Mouse (Mus musculus) hindbrain, embryonic 13.5 days (tissue): ENCODE data around the gene Hspa5. TPM values are rescaled to one million over a fixed set of nuclear protein-coding genes. Genes with fewer than 3 reads are reported as not detected.
"Not testable (repeated sequence)": the region's sequence is repeated elsewhere in the genome, so short reads cannot be mapped to it uniquely, and the experiment has no call there.

Source experiments
- ATAC-seq: fragments of 200-750 bp; cut with Nextera tagmentation; 2 replicates; pipeline ENCODE4 v1.8.0; 2017; ENCODE audit warnings: moderate TSS enrichment; ENCODE audit not compliant: low FRiP score
- H3K27ac ChIP-seq: fragments of 300-500 bp; sonication (generic); 2 replicates; pipeline ENCODE4 v1.5.1; 2015; ENCODE audit warnings: inconsistent platforms, mild to moderate bottlenecking, moderate library complexity
- H3K27me3 ChIP-seq: fragments of 300-500 bp; sonication (generic); 2 replicates; pipeline ENCODE4 v1.6.1; 2015; ENCODE audit warnings: mild to moderate bottlenecking, inconsistent platforms
- H3K36me3 ChIP-seq: fragments of 300-500 bp; sonication (generic); 2 replicates; pipeline ENCODE4 v1.6.1; 2015; ENCODE audit warnings: mild to moderate bottlenecking, inconsistent platforms
- H3K4me1 ChIP-seq: fragments of 300-500 bp; sonication (generic); replicated peaks from 2 replicates; pipeline ENCODE4 v1.6.1; 2015; ENCODE audit warnings: inconsistent platforms
- H3K4me2 ChIP-seq: fragments of 300-500 bp; sonication (generic); 2 replicates; pipeline ENCODE4 v1.6.1; 2015; ENCODE audit warnings: inconsistent platforms, mild to moderate bottlenecking, moderate library complexity
- H3K4me3 ChIP-seq: fragments of 300-500 bp; sonication (generic); 2 replicates; pipeline ENCODE4 v1.5.1; 2015; ENCODE audit warnings: mild to moderate bottlenecking, inconsistent platforms
- H3K9ac ChIP-seq: fragments of 300-500 bp; sonication (generic); 2 replicates; pipeline ENCODE4 v1.6.1; 2015; ENCODE audit warnings: mild to moderate bottlenecking, inconsistent platforms
- H3K9me3 ChIP-seq: fragments of 300-500 bp; sonication (generic); 2 replicates; pipeline ENCODE4 v1.6.1; 2016; ENCODE audit warnings: inconsistent platforms
- WGBS: fragments of 180-500 bp; shearing (Covaris S2); methylation state at CpG from one replicate; pipeline ENCODE4 v1.1.7; 2015; 5-methylcytosine and 5-hydroxymethylcytosine counted together
- polyA plus RNA-seq: library from polyadenylated mRNA; unstranded; fragments of >200 nt; fragmentation: Nextera tagmentation; extraction: Ambion mirVana; gene quantifications from 2 replicates; pipeline ENCODE4 v1.2.1, GENCODE M21; 2015

The Hspa5 gene
- polyA plus RNA-seq, 1 experiment from 2014 or later, result 458 TPM

DNA sequence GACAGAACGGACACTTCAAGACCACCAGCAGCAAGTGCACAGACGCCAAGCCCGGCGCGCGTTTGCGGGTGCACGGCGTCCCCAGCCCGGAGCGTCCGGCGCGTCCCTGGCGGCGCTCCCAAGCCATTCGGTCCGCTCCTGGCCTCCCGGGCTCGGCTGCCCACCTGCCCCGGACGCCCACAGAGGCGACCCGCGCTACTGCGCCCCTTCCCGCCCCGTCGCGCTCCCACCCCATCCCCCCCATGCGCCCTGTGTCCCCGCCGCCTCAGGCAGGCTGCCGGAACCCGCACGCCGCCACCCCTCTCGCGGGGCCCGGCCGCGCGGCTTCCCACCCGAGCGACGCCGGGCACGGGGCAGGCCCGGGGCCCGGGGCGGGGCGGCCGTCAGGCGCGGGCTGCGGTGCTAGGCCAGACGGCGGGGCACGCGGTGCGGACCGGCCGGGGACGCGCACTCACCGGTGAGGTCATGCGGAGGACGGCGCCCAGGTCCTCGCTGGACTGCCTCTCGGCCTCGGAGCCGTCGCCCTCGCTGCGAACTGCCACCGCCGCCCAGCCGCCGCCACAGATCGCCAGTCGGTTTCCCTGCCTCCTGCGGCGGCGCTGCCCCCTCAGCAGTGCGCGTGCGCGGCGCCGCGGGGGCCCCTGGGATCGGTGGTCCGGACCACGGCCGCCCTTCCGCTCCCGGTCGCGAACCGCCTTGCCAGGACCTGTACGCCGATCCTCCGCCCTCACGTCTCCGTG is 17.8 kb upstream of the Hspa5 start:
- peak; percentile 94 for ATAC-seq

GRCm38 (mm10) chr2:34754551-34755358 is 17.0 kb upstream of the Hspa5 start, which contains the start of gene Gapvd1:
Gapvd1 (minus strand) TSS chr2:34755232.
- Histone ChIP-seq H3K27me3 (no peaks in the 10 kb centered on the region), H3K27ac (peak within 1 kb of the TSS; percentile 98), H3K36me3 (no peaks in the 10 kb centered on the region), H3K4me2 (peak within 1 kb of the TSS; percentile 68), H3K9me3 (no peaks in the 10 kb centered on the region), H3K9ac (peak within 1 kb of the TSS; percentile 97), H3K4me1 (peaks cover 31% of the 10 kb centered on the region), H3K4me3 (peak within 1 kb of the TSS; percentile 95)
- peak; percentile 60 for ATAC-seq
- 1% methylated on average over 14 of the region's 14 CpGs for WGBS

More for the DNA sequence above, 17.8 kb upstream of the Hspa5 start:
- Histone ChIP-seq H3K27me3 (no peaks in the 10 kb centered on the region), H3K9ac (peak overlapping the region; percentile 97), H3K36me3 (no peaks in the 10 kb centered on the region), H3K9me3 (no peaks in the 10 kb centered on the region), H3K4me3 (peak overlapping the region; percentile 95), H3K4me2 (peak overlapping the region; percentile 68), H3K4me1 (peaks cover 31% of the 10 kb centered on the region), H3K27ac (peak overlapping the region; percentile 98)
- WGBS, result under 1% methylated on average over 91 of the region's 106 CpGs

DNA sequence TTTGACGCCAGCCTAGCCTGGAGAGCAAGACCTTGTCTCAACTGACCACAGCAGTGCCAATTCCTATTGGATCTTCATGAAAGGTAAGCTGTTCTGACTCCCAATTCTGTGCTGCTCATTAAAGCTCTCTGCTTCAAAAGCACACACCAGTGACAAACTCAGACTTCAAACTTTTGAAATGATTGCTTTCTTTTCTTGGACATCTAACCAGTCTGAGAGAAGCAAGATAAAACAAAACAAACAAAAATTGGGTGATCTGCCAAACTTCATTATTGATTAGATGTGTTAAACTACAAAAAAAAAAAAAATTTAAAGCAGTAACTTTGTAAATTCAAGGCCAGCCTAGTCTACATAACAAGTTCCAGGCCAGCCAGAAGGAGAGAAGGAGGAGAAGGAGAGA is 14.4 kb upstream of the Hspa5 start:
- no peak overlapping the region for H3K27ac ChIP-seq
- no peak overlapping the region for H3K4me2 ChIP-seq
- no peaks in the 10 kb centered on the region for H3K36me3 ChIP-seq
- peaks cover 13% of the 10 kb centered on the region for H3K4me1 ChIP-seq
- H3K4me3 ChIP-seq, result no peak overlapping the region
- H3K9me3 ChIP-seq, result no peaks in the 10 kb centered on the region
- H3K27me3 ChIP-seq, result no peaks in the 10 kb centered on the region
- no peak for ATAC-seq
- WGBS, result 64% methylated on average over 1 of the region's 1 CpGs
- no peak overlapping the region for H3K9ac ChIP-seq

DNA sequence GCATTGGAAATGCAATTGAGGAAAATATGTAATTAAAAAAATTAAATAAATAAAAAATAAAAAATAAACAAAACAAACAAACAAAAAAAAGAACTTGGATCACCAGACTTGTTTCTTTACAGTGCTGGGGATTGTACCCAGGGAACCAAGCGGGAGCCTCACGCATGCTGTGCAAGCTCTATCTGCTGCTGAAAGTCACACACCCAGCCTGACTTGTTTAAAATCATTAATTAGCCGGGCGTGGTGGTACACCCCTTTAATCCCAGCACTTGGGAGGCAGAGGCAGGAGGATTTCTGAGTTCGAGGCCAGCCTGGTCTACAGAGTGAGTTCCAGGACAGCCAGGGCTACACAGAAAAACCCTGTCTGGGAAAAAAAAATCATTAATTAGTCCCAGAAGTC is 10.5 kb upstream of the Hspa5 start:
- 93% methylated on average over 5 of the region's 5 CpGs for WGBS
- H3K9ac ChIP-seq, H3K4me3 ChIP-seq, H3K36me3 ChIP-seq, H3K27me3 ChIP-seq, ATAC-seq, H3K4me1 ChIP-seq, H3K9me3 ChIP-seq, H3K4me2 ChIP-seq, H3K27ac ChIP-seq: not testable (repeated sequence)

DNA sequence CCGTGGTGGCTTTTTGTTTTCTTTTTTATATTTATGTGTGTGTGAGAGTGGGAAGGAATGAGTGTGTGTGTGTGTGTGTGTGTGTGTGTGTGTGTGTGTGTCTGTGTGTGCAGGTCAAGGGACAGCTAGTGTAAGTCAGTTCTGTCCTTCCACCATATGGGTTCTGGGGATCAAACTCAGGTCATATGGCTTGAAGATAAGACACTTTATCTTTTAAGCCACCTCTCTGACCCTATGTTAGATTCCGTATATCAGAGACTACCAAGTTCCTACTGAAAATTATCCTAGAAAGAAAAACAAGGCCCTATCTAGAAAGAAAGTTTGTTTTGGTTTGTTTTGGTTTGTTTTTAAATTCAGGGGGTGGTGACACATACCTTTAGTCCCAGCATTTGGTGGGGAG is 9.6 kb upstream of the Hspa5 start:
- H3K4me1 ChIP-seq, result no peaks in the 10 kb centered on the region
- H3K27me3 ChIP-seq, result no peaks in the 10 kb centered on the region
- H3K9me3 ChIP-seq, result no peaks in the 10 kb centered on the region
- H3K4me2 ChIP-seq, result no peak overlapping the region
- H3K27ac ChIP-seq, result no peak overlapping the region
- H3K9ac ChIP-seq, result no peak overlapping the region
- ATAC-seq, result no peak
- no peaks in the 10 kb centered on the region for H3K36me3 ChIP-seq
- 91% methylated on average over 2 of the region's 2 CpGs for WGBS
- H3K4me3 ChIP-seq, result no peak overlapping the region

- no peak overlapping the region for H3K9ac ChIP-seq
Observed at GRCm38 (mm10) chr2:34762872-34763271, 8.9 kb upstream of the Hspa5 start.

DNA sequence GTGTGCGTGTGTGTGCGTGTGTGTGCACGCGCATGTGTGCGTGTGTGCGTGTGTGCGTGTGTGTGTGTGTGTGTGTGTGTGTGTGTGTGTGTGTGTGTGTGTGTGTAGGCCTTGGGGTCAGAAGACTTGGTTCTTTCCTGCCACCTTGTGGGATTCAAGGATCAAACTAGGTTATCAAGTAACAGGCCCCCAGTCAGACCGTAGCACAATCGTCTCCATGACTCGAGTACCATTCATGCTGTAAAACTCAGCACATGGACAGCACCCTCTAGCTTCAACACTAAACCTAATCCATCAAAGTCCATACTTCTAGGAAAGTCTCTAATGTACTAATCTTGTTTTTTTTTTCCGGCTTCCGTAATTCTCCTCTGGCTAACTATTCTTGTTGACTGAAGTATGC is 7.0 kb upstream of the Hspa5 start:
- no peak overlapping the region for H3K9ac ChIP-seq
- ATAC-seq, result no peak
- H3K9me3 ChIP-seq, result no peaks in the 10 kb centered on the region
- H3K4me2 ChIP-seq, result no peak overlapping the region
- no peaks in the 10 kb centered on the region for H3K27me3 ChIP-seq
- H3K36me3 ChIP-seq, result no peaks in the 10 kb centered on the region
- H3K27ac ChIP-seq, result no peak overlapping the region
- 82% methylated on average over 11 of the region's 12 CpGs for WGBS
- H3K4me1 ChIP-seq, result no peaks in the 10 kb centered on the region
- H3K4me3 ChIP-seq, result no peak overlapping the region

More at GRCm38 (mm10) chr2:34762872-34763271, 8.9 kb upstream of the Hspa5 start:
- no peak overlapping the region for H3K4me2 ChIP-seq
- WGBS, result 66% methylated on average over 2 of the region's 2 CpGs
- no peak overlapping the region for H3K27ac ChIP-seq
- no peaks in the 10 kb centered on the region for H3K9me3 ChIP-seq
- H3K27me3 ChIP-seq, result no peaks in the 10 kb centered on the region
- H3K36me3 ChIP-seq, result no peaks in the 10 kb centered on the region
- no peaks in the 10 kb centered on the region for H3K4me1 ChIP-seq
- no peak for ATAC-seq
- H3K4me3 ChIP-seq, result no peak overlapping the region

- no peak overlapping the region for H3K4me3 ChIP-seq
- no peaks in the 10 kb centered on the region for H3K27me3 ChIP-seq
- peak overlapping the region; percentile 6; the same call in 1 of the 2 replicates for H3K27ac ChIP-seq
- H3K4me1 ChIP-seq, result peaks cover 33% of the 10 kb centered on the region
- H3K9me3 ChIP-seq, result no peaks in the 10 kb centered on the region
- WGBS, result 92% methylated on average over 2 of the region's 2 CpGs
- no peak for ATAC-seq
- H3K4me2 ChIP-seq, result peak overlapping the region; percentile 71
- peaks cover 18% of the 10 kb centered on the region for H3K36me3 ChIP-seq
- H3K9ac ChIP-seq, result no peak overlapping the region
Observed at GRCm38 (mm10) chr2:34770049-34770448, 1.7 kb upstream of the Hspa5 start.

DNA sequence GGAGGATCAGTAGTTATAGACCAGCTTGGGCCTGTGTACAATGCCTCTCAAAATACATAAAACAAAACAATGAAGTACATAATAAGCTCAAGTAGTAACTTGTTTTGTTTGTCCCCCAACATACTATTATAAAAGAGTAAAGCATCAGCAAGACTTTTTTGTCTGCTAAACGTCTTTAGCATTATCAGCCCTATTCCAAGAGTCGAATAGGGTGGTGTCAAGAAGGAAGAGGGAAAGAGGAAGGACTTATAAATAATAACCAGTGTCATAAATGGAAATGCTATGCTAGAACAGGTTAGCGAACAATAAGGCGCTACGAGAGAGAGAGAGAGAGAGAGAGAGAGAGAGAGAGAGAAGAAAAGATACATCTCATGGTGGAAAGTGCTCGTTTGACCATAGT is 819 bp upstream of the Hspa5 start:
- Histone ChIP-seq H3K27me3 (no peaks in the 10 kb centered on the region), H3K4me3 (peak overlapping the region; percentile 96), H3K9ac (peak overlapping the region; percentile 95), H3K27ac (peak overlapping the region; percentile 97), H3K9me3 (no peaks in the 10 kb centered on the region), H3K4me2 (peak overlapping the region; percentile 71), H3K4me1 (peaks cover 42% of the 10 kb centered on the region), H3K36me3 (peaks cover 26% of the 10 kb centered on the region)
- ATAC-seq, result no peak
- 5% methylated on average over 6 of the region's 6 CpGs for WGBS

DNA sequence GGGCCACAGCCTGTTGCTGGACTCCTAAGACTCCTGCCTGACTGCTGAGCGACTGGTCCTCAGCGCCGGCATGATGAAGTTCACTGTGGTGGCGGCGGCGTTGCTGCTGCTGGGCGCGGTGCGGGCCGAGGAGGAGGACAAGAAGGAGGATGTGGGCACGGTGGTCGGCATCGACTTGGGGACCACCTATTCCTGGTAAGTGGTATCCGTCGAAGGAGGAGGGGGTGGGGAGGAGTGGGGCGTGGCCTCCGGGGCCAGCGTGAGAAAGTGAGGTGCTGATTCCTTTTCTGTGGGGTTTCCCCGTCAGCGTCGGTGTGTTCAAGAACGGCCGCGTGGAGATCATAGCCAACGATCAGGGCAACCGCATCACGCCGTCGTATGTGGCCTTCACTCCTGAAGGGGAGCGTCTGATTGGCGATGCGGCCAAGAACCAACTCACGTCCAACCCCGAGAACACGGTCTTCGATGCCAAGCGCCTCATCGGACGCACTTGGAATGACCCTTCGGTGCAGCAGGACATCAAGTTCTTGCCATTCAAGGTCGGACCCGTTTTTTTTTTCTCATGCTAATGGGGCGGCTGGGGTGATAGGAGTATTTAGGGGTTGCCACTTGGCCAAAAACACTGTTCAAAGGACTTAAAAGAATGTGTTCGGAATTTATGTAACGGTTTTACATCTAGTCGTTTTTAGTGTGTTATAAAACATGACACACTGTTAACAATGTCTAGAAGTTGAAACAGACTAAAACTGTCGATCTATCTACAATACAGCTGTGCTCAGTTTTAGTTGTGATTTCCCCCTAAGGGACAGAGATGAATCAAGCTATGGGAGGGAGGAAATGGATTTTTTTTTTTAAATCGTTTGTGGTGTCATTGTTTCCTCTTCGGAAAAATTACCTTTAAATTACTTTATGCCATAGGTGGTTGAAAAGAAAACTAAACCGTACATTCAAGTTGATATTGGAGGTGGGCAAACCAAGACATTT is 774 bp downstream of the Hspa5 start:
- Histone ChIP-seq H3K27me3 (no peaks in the 10 kb centered on the region), H3K27ac (peak overlapping the region; percentile 94), H3K4me2 (peak overlapping the region; percentile 76), H3K9me3 (no peaks in the 10 kb centered on the region), H3K9ac (peak overlapping the region; percentile 96), H3K4me1 (peaks cover 58% of the 10 kb centered on the region), H3K4me3 (peak overlapping the region; percentile 96), H3K36me3 (peaks cover 42% of the 10 kb centered on the region)
- no peak; the same call in 1 of the 2 replicates for ATAC-seq
- WGBS, result 4% methylated on average over 50 of the region's 50 CpGs

GRCm38 (mm10) chr2:34773673-34774072 is 1.9 kb downstream of the Hspa5 start:
- peaks cover 53% of the 10 kb centered on the region for H3K36me3 ChIP-seq
- H3K4me1 ChIP-seq, result peaks cover 67% of the 10 kb centered on the region
- no peak overlapping the region for H3K27ac ChIP-seq
- WGBS, result 89% methylated on average over 4 of the region's 4 CpGs
- no peaks in the 10 kb centered on the region for H3K27me3 ChIP-seq
- H3K9ac ChIP-seq, result peak overlapping the region; percentile 96; the same call in 1 of the 2 replicates
- no peaks in the 10 kb centered on the region for H3K9me3 ChIP-seq
- peak overlapping the region; percentile 96 for H3K4me3 ChIP-seq
- H3K4me2 ChIP-seq, result peak overlapping the region; percentile 76
- ATAC-seq, result no peak
